Mouse (Mus musculus) myocyte (in vitro differentiated cells): ENCODE data around the gene Kif1b.

Source experiments
- CEBPB ChIP-seq: IDR thresholded peaks from 2 replicates; pipeline ENCODE4 v1.6.1; 2011; ENCODE audit warnings: mild to moderate bottlenecking, moderate library complexity; ENCODE audit not compliant: poor library complexity, insufficient read depth, severe bottlenecking
- E2F4 ChIP-seq: IDR thresholded peaks from one replicate; pipeline ENCODE4 v1.6.1; 2011; ENCODE audit warnings: mild to moderate bottlenecking, control low read depth, moderate library complexity; ENCODE audit not compliant: insufficient read depth
- MYOD1 ChIP-seq, 3 experiments: IDR thresholded peaks; one replicate each; pipeline ENCODE4 v1.6.1; 2011; ENCODE audit warnings: control low read depth in 2 of 3, low read depth in 2 of 3, mild to moderate bottlenecking in 2 of 3, moderate library complexity in 1 of 3; ENCODE audit not compliant: insufficient read length in 2 of 3, control insufficient read depth in 1 of 3
- MYOG ChIP-seq, 3 experiments: IDR thresholded peaks; one replicate each; pipeline ENCODE4 v1.6.1; 2011; ENCODE audit warnings: control low read depth in 2 of 3, low read depth in 2 of 3, mild to moderate bottlenecking in 2 of 3; ENCODE audit not compliant: insufficient read length in 2 of 3, control insufficient read depth in 1 of 3, insufficient read depth in 1 of 3
- POLR2A ChIP-seq: IDR thresholded peaks from one replicate; pipeline ENCODE4 v1.6.1; 2011; ENCODE audit warnings: low read depth, mild to moderate bottlenecking, control low read depth, moderate library complexity; ENCODE audit not compliant: insufficient read length
- POLR2AphosphoS2 ChIP-seq: IDR thresholded peaks from one replicate; pipeline ENCODE4 v1.6.1; 2011; ENCODE audit warnings: low read depth, control low read depth; ENCODE audit not compliant: insufficient read length
- TCF12 ChIP-seq: IDR thresholded peaks from one replicate; pipeline ENCODE4 v1.6.1; 2011; ENCODE audit warnings: mild to moderate bottlenecking, control low read depth; ENCODE audit not compliant: poor library complexity, insufficient read depth, severe bottlenecking

- TF ChIP-seq POLR2A: no peak
- TF ChIP-seq E2F4: no peak
- TF ChIP-seq MYOD1 (IDR thresholded peaks at IDR 0.05; ENCODE audit: control insufficient read depth in 1 of 3, insufficient read length in 2 of 3, low read depth in 2 of 3): no peak
- no peak for TF ChIP-seq CEBPB
- no peak for TF ChIP-seq POLR2AphosphoS2
- TF ChIP-seq MYOG (IDR thresholded peaks at IDR 0.05; ENCODE audit: control insufficient read depth in 1 of 3, insufficient read depth in 1 of 3, insufficient read length in 2 of 3, low read depth in 2 of 3): no peak
- no peak for TF ChIP-seq TCF12
These were observed 175.5 kb downstream of the Kif1b start for GRCm38 (mm10) chr4:149131789-149132565.
